Mouse (Mus musculus): ENCODE measurements at regions not wholly inside any gene's neighbourhood (a gene's known extent, or its start where the extent isn't known, plus 50 kb on each side); places are given as distances from the start of the nearest gene placed in this dataset.

- Histone ChIP-seq H3K4me2 (replicated peaks; ENCODE audit: low read depth, low read length) (no peak overlapping the region), H3K4me1 (ENCODE audit: control insufficient read depth, insufficient read depth, low read length) (no peaks in the 10 kb centered on the region), H3K27me3 (ENCODE audit: control insufficient read depth, insufficient read depth, low read length) (no peaks in the 10 kb centered on the region), H3K27ac (ENCODE audit: low read depth, low read length) (no peak overlapping the region), H3K4me3 (ENCODE audit: low read length) (no peak overlapping the region), H3K9me3 (ENCODE audit: control insufficient read depth, low read length) (no peaks in the 10 kb centered on the region), H3K36me3 (ENCODE audit: control insufficient read depth, insufficient read depth, low read length) (no peaks in the 10 kb centered on the region), H3K9ac (ENCODE audit: low read depth, low read length) (no peak overlapping the region)
- 71% methylated on average over 3 of the region's 3 CpGs for WGBS
- ATAC-seq (ENCODE audit: low FRiP score, low TSS enrichment) = no peak
Measured at GRCm38 (mm10) chr8:9025872-9026271, 335.6 kb upstream of the Arglu1 start.

- H3K9me3 ChIP-seq (ENCODE audit: control insufficient read depth, low read length) = no peaks in the 10 kb centered on the region
- H3K27me3 ChIP-seq (ENCODE audit: control insufficient read depth, insufficient read depth, low read length) = no peaks in the 10 kb centered on the region
- no peak overlapping the region for H3K4me2 ChIP-seq (replicated peaks; ENCODE audit: low read depth, low read length)
- no peak for ATAC-seq (ENCODE audit: low FRiP score, low TSS enrichment)
- no peak overlapping the region for H3K4me3 ChIP-seq (ENCODE audit: low read length)
- H3K9ac ChIP-seq (ENCODE audit: low read depth, low read length) = no peak overlapping the region
- no peaks in the 10 kb centered on the region for H3K4me1 ChIP-seq (ENCODE audit: control insufficient read depth, insufficient read depth, low read length)
- 48% methylated on average over 3 of the region's 3 CpGs for WGBS
- no peak overlapping the region for H3K27ac ChIP-seq (ENCODE audit: low read depth, low read length)
- no peaks in the 10 kb centered on the region for H3K36me3 ChIP-seq (ENCODE audit: control insufficient read depth, insufficient read depth, low read length)
Measured at GRCm38 (mm10) chr8:9025378-9025777, 335.1 kb upstream of the Arglu1 start.

GRCm38 (mm10) chr8:9020744-9021143 is 330.4 kb upstream of the Arglu1 start:
- Histone ChIP-seq H3K4me2 (replicated peaks; ENCODE audit: low read depth, low read length) (no peak overlapping the region), H3K4me1 (ENCODE audit: control insufficient read depth, insufficient read depth, low read length) (no peaks in the 10 kb centered on the region), H3K4me3 (ENCODE audit: low read length) (no peak overlapping the region), H3K27me3 (ENCODE audit: control insufficient read depth, insufficient read depth, low read length) (no peaks in the 10 kb centered on the region), H3K36me3 (ENCODE audit: control insufficient read depth, insufficient read depth, low read length) (no peaks in the 10 kb centered on the region), H3K27ac (ENCODE audit: low read depth, low read length) (no peak overlapping the region), H3K9me3 (ENCODE audit: control insufficient read depth, low read length) (no peaks in the 10 kb centered on the region), H3K9ac (ENCODE audit: low read depth, low read length) (no peak overlapping the region)
- WGBS = 91% methylated on average over 2 of the region's 2 CpGs
- no peak for ATAC-seq (ENCODE audit: low FRiP score, low TSS enrichment)

GRCm38 (mm10) chr8:9020180-9020579 is 329.9 kb upstream of the Arglu1 start:
- H3K9me3 ChIP-seq (ENCODE audit: control insufficient read depth, low read length) = no peaks in the 10 kb centered on the region
- H3K4me3 ChIP-seq (ENCODE audit: low read length) = no peak overlapping the region
- no peaks in the 10 kb centered on the region for H3K36me3 ChIP-seq (ENCODE audit: control insufficient read depth, insufficient read depth, low read length)
- WGBS = 83% methylated on average over 3 of the region's 3 CpGs
- H3K27ac ChIP-seq (ENCODE audit: low read depth, low read length) = no peak overlapping the region
- ATAC-seq (ENCODE audit: low FRiP score, low TSS enrichment) = no peak
- no peaks in the 10 kb centered on the region for H3K4me1 ChIP-seq (ENCODE audit: control insufficient read depth, insufficient read depth, low read length)
- H3K27me3 ChIP-seq (ENCODE audit: control insufficient read depth, insufficient read depth, low read length) = no peaks in the 10 kb centered on the region
- no peak overlapping the region for H3K9ac ChIP-seq (ENCODE audit: low read depth, low read length)
- no peak overlapping the region for H3K4me2 ChIP-seq (replicated peaks; ENCODE audit: low read depth, low read length)

- Histone ChIP-seq H3K27ac (ENCODE audit: low read depth, low read length) (no peak overlapping the region), H3K27me3 (ENCODE audit: control insufficient read depth, insufficient read depth, low read length) (no peaks in the 10 kb centered on the region), H3K4me3 (ENCODE audit: low read length) (no peak overlapping the region), H3K9me3 (ENCODE audit: control insufficient read depth, low read length) (no peaks in the 10 kb centered on the region), H3K36me3 (ENCODE audit: control insufficient read depth, insufficient read depth, low read length) (no peaks in the 10 kb centered on the region), H3K9ac (ENCODE audit: low read depth, low read length) (no peak overlapping the region), H3K4me1 (ENCODE audit: control insufficient read depth, insufficient read depth, low read length) (no peaks in the 10 kb centered on the region), H3K4me2 (replicated peaks; ENCODE audit: low read depth, low read length) (no peak overlapping the region)
- 34% methylated on average over 3 of the region's 3 CpGs for WGBS
- ATAC-seq (ENCODE audit: low FRiP score, low TSS enrichment) = no peak
Measured at GRCm38 (mm10) chr8:9011785-9012510, 321.6 kb upstream of the Arglu1 start.

GRCm38 (mm10) chr8:9008006-9008780 is 317.9 kb upstream of the Arglu1 start:
- Histone ChIP-seq H3K4me2 (replicated peaks; ENCODE audit: low read depth, low read length) (no peak overlapping the region), H3K27ac (ENCODE audit: low read depth, low read length) (no peak overlapping the region), H3K36me3 (ENCODE audit: control insufficient read depth, insufficient read depth, low read length) (no peaks in the 10 kb centered on the region), H3K9me3 (ENCODE audit: control insufficient read depth, low read length) (no peaks in the 10 kb centered on the region), H3K4me1 (ENCODE audit: control insufficient read depth, insufficient read depth, low read length) (no peaks in the 10 kb centered on the region), H3K4me3 (ENCODE audit: low read length) (no peak overlapping the region), H3K27me3 (ENCODE audit: control insufficient read depth, insufficient read depth, low read length) (no peaks in the 10 kb centered on the region), H3K9ac (ENCODE audit: low read depth, low read length) (no peak overlapping the region)
- 65% methylated on average over 11 of the region's 11 CpGs for WGBS
- ATAC-seq (ENCODE audit: low FRiP score, low TSS enrichment) = no peak

GRCm38 (mm10) chr8:8999914-9000313 is 309.6 kb upstream of the Arglu1 start:
- no peak for ATAC-seq (ENCODE audit: low FRiP score, low TSS enrichment)
- peaks cover 4% of the 10 kb centered on the region; the same call in 1 of the 2 replicates for H3K4me1 ChIP-seq (ENCODE audit: control insufficient read depth, insufficient read depth, low read length)
- H3K4me3 ChIP-seq (ENCODE audit: low read length) = no peak overlapping the region
- no peak overlapping the region for H3K4me2 ChIP-seq (replicated peaks; ENCODE audit: low read depth, low read length)
- H3K27me3 ChIP-seq (ENCODE audit: control insufficient read depth, insufficient read depth, low read length) = no peaks in the 10 kb centered on the region
- no peak overlapping the region for H3K27ac ChIP-seq (ENCODE audit: low read depth, low read length)
- H3K9ac ChIP-seq (ENCODE audit: low read depth, low read length) = no peak overlapping the region
- WGBS = 79% methylated on average over 5 of the region's 5 CpGs
- no peaks in the 10 kb centered on the region for H3K36me3 ChIP-seq (ENCODE audit: control insufficient read depth, insufficient read depth, low read length)
- H3K9me3 ChIP-seq (ENCODE audit: control insufficient read depth, low read length) = no peaks in the 10 kb centered on the region

- Histone ChIP-seq H3K9me3 (ENCODE audit: control insufficient read depth, low read length) (no peaks in the 10 kb centered on the region), H3K4me2 (replicated peaks; ENCODE audit: low read depth, low read length) (no peak overlapping the region), H3K9ac (ENCODE audit: low read depth, low read length) (no peak overlapping the region), H3K36me3 (ENCODE audit: control insufficient read depth, insufficient read depth, low read length) (no peaks in the 10 kb centered on the region), H3K4me1 (ENCODE audit: control insufficient read depth, insufficient read depth, low read length) (peaks cover 22% of the 10 kb centered on the region), H3K27ac (ENCODE audit: low read depth, low read length) (no peak overlapping the region), H3K4me3 (ENCODE audit: low read length) (no peak overlapping the region), H3K27me3 (ENCODE audit: control insufficient read depth, insufficient read depth, low read length) (no peaks in the 10 kb centered on the region)
- WGBS = 63% methylated on average over 7 of the region's 7 CpGs
- ATAC-seq (ENCODE audit: low FRiP score, low TSS enrichment) = no peak
Measured at GRCm38 (mm10) chr8:8997621-8998020, 307.3 kb upstream of the Arglu1 start.

GRCm38 (mm10) chr8:8994596-8995189 is 304.4 kb upstream of the Arglu1 start:
- H3K36me3 ChIP-seq (ENCODE audit: control insufficient read depth, insufficient read depth, low read length) = no peaks in the 10 kb centered on the region
- ATAC-seq (ENCODE audit: low FRiP score, low TSS enrichment) = peak; percentile 87
- H3K9me3 ChIP-seq (ENCODE audit: control insufficient read depth, low read length) = no peaks in the 10 kb centered on the region
- H3K9ac ChIP-seq (ENCODE audit: low read depth, low read length) = peak overlapping the region; percentile 44; the same call in 1 of the 2 replicates
- 1% methylated on average over 17 of the region's 17 CpGs for WGBS
- no peaks in the 10 kb centered on the region for H3K27me3 ChIP-seq (ENCODE audit: control insufficient read depth, insufficient read depth, low read length)
- H3K4me1 ChIP-seq (ENCODE audit: control insufficient read depth, insufficient read depth, low read length) = peaks cover 41% of the 10 kb centered on the region
- peak overlapping the region; percentile 69 for H3K27ac ChIP-seq (ENCODE audit: low read depth, low read length)
- peak overlapping the region; percentile 25 for H3K4me3 ChIP-seq (ENCODE audit: low read length)
- peak overlapping the region; percentile 49 for H3K4me2 ChIP-seq (replicated peaks; ENCODE audit: low read depth, low read length)
